Mouse (Mus musculus): Measurements from ENCODE around the gene Gm20388.

Gm20388 gene

GRCm38 (mm10) chr8:120548313-120548761 lies 637.7 kb downstream of the Gm20388 start:
- DNase-seq (ENCODE audit: low spot score) = no peak

GRCm38 (mm10) chr8:120549321-120549921 lies 638.8 kb downstream of the Gm20388 start:
- DNase-seq (ENCODE audit: low spot score) = peak; percentile 76

DNA sequence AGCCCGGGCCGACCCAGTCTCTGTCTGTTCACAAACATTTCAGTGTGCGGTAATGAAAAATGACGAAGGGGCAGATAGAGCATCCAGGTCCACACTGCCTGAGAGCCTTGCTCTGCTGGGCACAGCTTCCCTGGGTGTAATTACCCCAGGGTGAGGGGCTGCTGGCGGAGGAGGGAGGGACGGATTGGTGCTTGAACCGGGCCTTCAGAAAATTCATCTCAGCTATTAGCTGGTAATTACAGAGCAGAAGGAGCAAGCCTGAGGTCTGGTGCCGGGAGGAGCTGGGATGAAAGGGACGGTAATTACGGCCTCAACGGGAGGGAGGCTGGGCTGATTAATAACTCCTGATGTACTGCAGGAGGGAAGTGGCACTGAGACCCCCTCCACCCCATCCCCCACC lies 639.3 kb downstream of the Gm20388 start:
- DNase-seq (ENCODE audit: low spot score) = peak; percentile 76

GRCm38 (mm10) chr8:120550430-120550829 lies 639.8 kb downstream of the Gm20388 start:
- no peak for DNase-seq (ENCODE audit: low spot score)

- no peak for DNase-seq (ENCODE audit: low spot score)
These were observed 640.5 kb downstream of the Gm20388 start for GRCm38 (mm10) chr8:120550937-120551676.

GRCm38 (mm10) chr8:120551677-120551980 lies 641.0 kb downstream of the Gm20388 start:
- no peak for DNase-seq (ENCODE audit: low spot score)

DNA sequence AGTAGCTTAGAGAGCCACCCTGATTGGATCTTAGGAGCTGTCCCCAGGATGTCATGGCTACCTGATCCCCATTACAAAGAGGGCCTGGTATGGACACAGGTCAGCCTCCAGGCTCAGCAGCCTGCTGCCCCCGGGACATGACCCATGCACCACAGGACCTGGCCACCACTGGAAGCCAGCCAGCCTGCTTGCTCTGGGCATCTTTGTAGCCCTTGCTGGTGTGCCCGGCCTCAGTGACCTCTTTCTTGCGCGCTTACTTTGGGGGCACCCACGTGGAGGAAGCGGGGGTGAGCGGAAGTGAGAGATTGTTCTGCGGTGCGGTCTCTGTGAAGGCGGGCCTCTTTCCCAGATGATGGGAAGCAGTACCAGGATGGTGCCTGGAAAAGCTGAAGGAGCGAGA lies 641.9 kb downstream of the Gm20388 start:
- DNase-seq (ENCODE audit: low spot score) = no peak

- DNase-seq (ENCODE audit: low spot score) = no peak
These were observed 642.9 kb downstream of the Gm20388 start for GRCm38 (mm10) chr8:120553441-120554123.

DNA sequence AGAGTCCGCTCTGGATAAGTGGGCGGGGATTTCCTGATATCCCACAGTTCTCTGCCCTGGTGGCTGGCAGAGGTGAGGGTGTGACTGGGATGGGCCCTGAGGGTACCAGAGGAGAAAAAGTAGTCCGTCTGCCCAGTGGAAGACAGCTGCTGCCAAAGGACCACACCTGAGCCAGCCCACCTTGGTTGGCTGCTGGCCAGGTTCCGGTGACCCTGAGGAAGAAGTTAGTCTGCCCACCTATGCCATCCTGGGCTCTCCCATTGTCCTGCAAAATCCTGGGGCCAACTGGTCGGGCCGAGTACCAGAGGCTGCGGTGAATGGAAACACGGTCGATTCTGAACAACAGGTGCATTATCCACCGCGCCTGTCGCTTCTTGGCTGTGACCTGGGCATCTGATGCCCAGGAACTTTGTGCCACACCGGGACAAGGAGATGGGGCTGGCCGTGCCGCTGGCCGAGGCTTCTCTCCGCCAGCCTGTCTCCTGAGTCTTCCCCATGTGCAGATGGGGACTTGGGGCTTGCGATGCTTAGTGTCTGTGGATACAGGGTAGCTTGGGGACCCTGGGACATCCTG lies 643.9 kb downstream of the Gm20388 start:
- no peak for DNase-seq (ENCODE audit: low spot score)

- DNase-seq (ENCODE audit: low spot score) = no peak
These were observed 645.7 kb downstream of the Gm20388 start for GRCm38 (mm10) chr8:120556198-120556892.

- DNase-seq (ENCODE audit: low spot score) = no peak
These were observed 646.7 kb downstream of the Gm20388 start for GRCm38 (mm10) chr8:120557170-120557965.

DNA sequence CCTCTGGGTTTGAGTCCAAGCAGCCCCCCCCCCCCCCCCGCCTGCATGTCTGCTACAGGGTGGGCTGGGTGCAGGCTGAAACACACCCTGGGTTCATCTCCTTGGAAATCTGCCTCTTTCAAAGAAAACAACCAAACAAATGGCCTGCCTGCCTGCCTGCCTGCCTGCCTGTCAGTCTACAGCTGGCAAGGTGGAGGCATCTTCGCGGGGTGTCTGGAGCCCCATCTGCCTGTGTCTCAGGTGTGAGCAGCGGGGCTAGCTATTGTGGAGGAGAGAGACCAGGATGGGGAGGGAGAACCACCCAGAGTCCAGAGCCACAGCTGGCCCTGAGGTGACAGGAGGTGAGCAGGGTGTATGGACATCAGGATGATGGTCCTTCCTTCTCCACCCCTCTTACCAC lies 647.5 kb downstream of the Gm20388 start:
- DNase-seq (ENCODE audit: low spot score) = no peak

DNA sequence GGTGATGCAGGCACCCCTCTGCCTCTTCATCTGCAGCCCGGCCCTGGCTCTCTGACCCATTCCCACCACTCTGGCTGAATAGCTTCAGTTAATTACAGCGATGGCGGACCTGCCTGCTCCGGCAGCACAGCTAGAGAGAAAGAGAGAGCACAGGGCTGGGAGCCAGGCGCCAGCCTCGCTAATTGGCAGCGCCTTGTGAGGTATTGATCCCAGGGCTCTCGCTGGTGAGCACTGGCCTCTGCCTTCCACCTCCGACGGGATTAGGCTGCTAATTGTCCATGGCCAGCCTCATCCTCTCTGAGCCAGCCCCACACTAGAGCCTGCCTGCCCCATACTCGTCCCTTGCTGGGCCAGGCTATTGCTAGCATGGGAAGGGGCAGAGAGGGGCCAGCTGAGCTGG lies 649.0 kb downstream of the Gm20388 start:
- peak; percentile 82 for DNase-seq (ENCODE audit: low spot score)

- DNase-seq (ENCODE audit: low spot score) = no peak
These were observed 649.9 kb downstream of the Gm20388 start for GRCm38 (mm10) chr8:120560535-120560934.

DNA sequence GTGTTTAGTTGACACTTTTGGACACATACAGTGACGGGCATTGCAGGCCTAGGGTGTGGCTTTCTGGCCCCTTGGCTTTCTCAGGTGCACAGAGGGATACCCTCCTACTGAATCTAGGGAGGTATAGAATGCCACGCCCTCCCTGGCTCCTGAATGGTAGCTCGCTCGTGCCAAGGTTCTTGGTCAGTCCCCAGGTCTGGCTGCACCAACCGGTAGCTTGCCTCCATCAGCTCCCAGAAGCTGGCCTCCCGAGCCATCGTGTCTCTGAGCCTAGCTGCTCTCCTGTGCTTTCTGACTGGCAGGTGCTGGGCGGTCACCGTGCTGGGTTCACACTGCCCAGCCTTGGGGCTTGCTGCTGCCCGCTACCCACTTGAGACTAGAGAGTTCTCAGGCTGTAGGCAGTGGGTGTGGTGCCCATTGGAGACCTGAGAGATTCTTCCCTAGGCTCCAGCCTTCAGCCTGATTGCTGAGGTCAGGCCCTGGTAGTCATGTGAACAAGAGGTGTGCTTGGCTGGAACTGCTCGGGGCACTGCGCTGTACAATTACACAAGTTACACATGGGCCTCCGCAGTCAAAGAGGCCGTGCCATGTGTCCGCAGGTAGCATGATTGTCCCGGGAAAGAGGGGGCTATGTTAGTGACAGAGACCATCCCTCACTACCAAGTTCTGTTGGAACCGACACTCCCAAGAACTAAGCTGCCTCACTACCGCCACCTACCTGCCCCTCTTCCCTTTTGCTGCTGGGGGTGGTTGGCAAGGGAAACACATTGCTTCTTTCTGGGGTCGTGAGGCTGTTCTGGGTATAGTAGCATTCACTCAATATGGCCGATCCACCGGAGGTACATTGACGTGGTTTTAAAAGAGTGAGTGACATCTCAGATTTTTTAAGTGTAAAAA lies 651.1 kb downstream of the Gm20388 start:
- DNase-seq (ENCODE audit: low spot score) = no peak

GRCm38 (mm10) chr8:120562680-120563347 lies 652.2 kb downstream of the Gm20388 start:
- DNase-seq (ENCODE audit: low spot score) = no peak

GRCm38 (mm10) chr8:120563348-120563724 lies 652.7 kb downstream of the Gm20388 start:
- DNase-seq (ENCODE audit: low spot score) = peak; percentile 75

- DNase-seq (ENCODE audit: low spot score) = peak; percentile 75
These were observed 653.5 kb downstream of the Gm20388 start for GRCm38 (mm10) chr8:120563851-120564837.

Measured in retina, embryonic 14.5 days (tissue).